Mouse (Mus musculus): ENCODE data around the gene Gltp. TPM values are rescaled to one million over a fixed set of nuclear protein-coding genes. Genes with fewer than 3 reads are reported as not detected.

Gltp gene
- polyA plus RNA-seq, 2 experiments, result 18.4 to 25.4 TPM

GRCm38 (mm10) chr5:114674594-114674993 is 16.2 kb downstream of the Gltp start:
- 81% methylated on average over 8 of the region's 8 CpGs for WGBS (ENCODE audit: insufficient replicate concordance)
- TF ChIP-seq EP300 (IDR thresholded peaks at IDR 0.05; ENCODE audit: low read depth) (no peak), CTCF (IDR thresholded peaks at IDR 0.05; ENCODE audit: low read depth) (no peak)
- Histone ChIP-seq H3K27ac (no peak overlapping the region), H3K4me1 (replicated peaks; ENCODE audit: control insufficient read depth in 2 of 2, insufficient read depth in 2 of 2, low read length in 1 of 2) (no peaks in the 10 kb centered on the region), H3K9ac (replicated peaks) (no peak overlapping the region), H3K36me3 (replicated peaks; ENCODE audit: control insufficient read depth, insufficient read depth, low read depth) (no peaks in the 10 kb centered on the region; the same call in 1 of the 2 replicates), H3K4me3 (ENCODE audit: insufficient read depth in 1 of 2, low read depth in 2 of 2, low read length in 2 of 2) (no peak overlapping the region), H3K9me3 (ENCODE audit: control insufficient read depth, low read length) (no peaks in the 10 kb centered on the region), H3K27me3 (ENCODE audit: control insufficient read depth, insufficient read depth, low read length) (no peaks in the 10 kb centered on the region), H3K4me2 (ENCODE audit: low read depth) (no peak overlapping the region)
- ATAC-seq (ENCODE audit: insufficient read depth) (no peak), DNase-seq (ENCODE audit: low read depth in 3 of 3, low spot score in 3 of 3) (no peak)

- H3K27ac ChIP-seq, result no peak overlapping the region
- 83% methylated on average over 13 of the region's 13 CpGs for WGBS (ENCODE audit: insufficient replicate concordance)
- H3K4me1 ChIP-seq (replicated peaks; ENCODE audit: control insufficient read depth in 2 of 2, insufficient read depth in 2 of 2, low read length in 1 of 2), result no peaks in the 10 kb centered on the region
- H3K4me2 ChIP-seq (ENCODE audit: low read depth), result no peak overlapping the region
- ATAC-seq (ENCODE audit: insufficient read depth) (no peak), DNase-seq (ENCODE audit: low read depth in 3 of 3, low spot score in 3 of 3) (no peak)
- no peak overlapping the region for H3K4me3 ChIP-seq (ENCODE audit: insufficient read depth in 1 of 2, low read depth in 2 of 2, low read length in 2 of 2)
- no peak overlapping the region for H3K9ac ChIP-seq (replicated peaks)
- TF ChIP-seq CTCF (IDR thresholded peaks at IDR 0.05; ENCODE audit: low read depth) (peak; percentile 43), EP300 (IDR thresholded peaks at IDR 0.05; ENCODE audit: low read depth) (no peak)
- H3K27me3 ChIP-seq (ENCODE audit: control insufficient read depth, insufficient read depth, low read length), result no peaks in the 10 kb centered on the region
- H3K9me3 ChIP-seq (ENCODE audit: control insufficient read depth, low read length), result no peaks in the 10 kb centered on the region
- H3K36me3 ChIP-seq (replicated peaks; ENCODE audit: control insufficient read depth, insufficient read depth, low read depth), result no peaks in the 10 kb centered on the region; the same call in 1 of the 2 replicates
These were observed 17.7 kb downstream of the Gltp start for GRCm38 (mm10) chr5:114673114-114673513.

- no peak for TF ChIP-seq EP300 (IDR thresholded peaks at IDR 0.05; ENCODE audit: low read depth)
- TF ChIP-seq CTCF (IDR thresholded peaks at IDR 0.05; ENCODE audit: low read depth), result no peak
- H3K4me3 ChIP-seq (ENCODE audit: insufficient read depth in 1 of 2, low read depth in 2 of 2, low read length in 2 of 2), result no peak overlapping the region
- no peaks in the 10 kb centered on the region for H3K27me3 ChIP-seq (ENCODE audit: control insufficient read depth, insufficient read depth, low read length)
- no peaks in the 10 kb centered on the region; the same call in 1 of the 2 replicates for H3K36me3 ChIP-seq (replicated peaks; ENCODE audit: control insufficient read depth, insufficient read depth, low read depth)
- WGBS (ENCODE audit: insufficient replicate concordance), result 85% methylated on average over 5 of the region's 5 CpGs
- ATAC-seq (ENCODE audit: insufficient read depth), result no peak
- no peak overlapping the region for H3K4me2 ChIP-seq (ENCODE audit: low read depth)
- peaks cover 2 to 3% of the 10 kb centered on the region in 2 experiments; a peak in 1 of 4 replicates for H3K4me1 ChIP-seq (replicated peaks; ENCODE audit: control insufficient read depth in 2 of 2, insufficient read depth in 2 of 2, low read length in 1 of 2)
- DNase-seq (ENCODE audit: low read depth in 3 of 3, low spot score in 3 of 3), result no peak
- no peaks in the 10 kb centered on the region for H3K9me3 ChIP-seq (ENCODE audit: control insufficient read depth, low read length)
- H3K27ac ChIP-seq, result no peak overlapping the region
- no peak overlapping the region for H3K9ac ChIP-seq (replicated peaks)
These were observed 21.8 kb downstream of the Gltp start for GRCm38 (mm10) chr5:114669014-114669413.

- H3K36me3 ChIP-seq (replicated peaks; ENCODE audit: control insufficient read depth, insufficient read depth, low read depth), result no peaks in the 10 kb centered on the region; the same call in 1 of the 2 replicates
- H3K27me3 ChIP-seq (ENCODE audit: control insufficient read depth, insufficient read depth, low read length), result no peaks in the 10 kb centered on the region
- WGBS (ENCODE audit: insufficient replicate concordance), result 3% methylated on average over 36 of the region's 36 CpGs
- peak overlapping the region; percentile 45 to 50 for H3K4me3 ChIP-seq (ENCODE audit: insufficient read depth in 1 of 2, low read depth in 2 of 2, low read length in 2 of 2)
- H3K4me1 ChIP-seq (replicated peaks; ENCODE audit: control insufficient read depth in 2 of 2, insufficient read depth in 2 of 2, low read length in 1 of 2), result peaks cover 2 to 3% of the 10 kb centered on the region in 2 experiments; a peak in 1 of 4 replicates
- TF ChIP-seq CTCF (IDR thresholded peaks at IDR 0.05; ENCODE audit: low read depth) (peak; percentile 100), EP300 (IDR thresholded peaks at IDR 0.05; ENCODE audit: low read depth) (no peak)
- peak overlapping the region; percentile 75 for H3K4me2 ChIP-seq (ENCODE audit: low read depth)
- no peaks in the 10 kb centered on the region for H3K9me3 ChIP-seq (ENCODE audit: control insufficient read depth, low read length)
- H3K9ac ChIP-seq (replicated peaks), result peak overlapping the region; percentile 44
- ATAC-seq (ENCODE audit: insufficient read depth) (peak; percentile 92), DNase-seq (ENCODE audit: low read depth in 3 of 3, low spot score in 3 of 3) (peak; percentile 86 to 91 (median 91))
- peak overlapping the region; percentile 42 for H3K27ac ChIP-seq
These were observed 23.4 kb downstream of the Gltp start for GRCm38 (mm10) chr5:114667228-114667856.

- H3K36me3 ChIP-seq (replicated peaks; ENCODE audit: control insufficient read depth, insufficient read depth, low read depth), result no peaks in the 10 kb centered on the region; the same call in 1 of the 2 replicates
- H3K27me3 ChIP-seq (ENCODE audit: control insufficient read depth, insufficient read depth, low read length), result no peaks in the 10 kb centered on the region
- peaks cover 2 to 3% of the 10 kb centered on the region in 2 experiments; a peak in 1 of 4 replicates for H3K4me1 ChIP-seq (replicated peaks; ENCODE audit: control insufficient read depth in 2 of 2, insufficient read depth in 2 of 2, low read length in 1 of 2)
- peak overlapping the region; percentile 75 for H3K4me2 ChIP-seq (ENCODE audit: low read depth)
- ATAC-seq (ENCODE audit: insufficient read depth), result no peak
- TF ChIP-seq CTCF (IDR thresholded peaks at IDR 0.05; ENCODE audit: low read depth) (no peak), EP300 (IDR thresholded peaks at IDR 0.05; ENCODE audit: low read depth) (no peak)
- no peak overlapping the region for H3K27ac ChIP-seq
- H3K4me3 ChIP-seq (ENCODE audit: insufficient read depth in 1 of 2, low read depth in 2 of 2, low read length in 2 of 2), result no peak overlapping the region; a peak in 1 of 4 replicates
- H3K9me3 ChIP-seq (ENCODE audit: control insufficient read depth, low read length), result no peaks in the 10 kb centered on the region
- no peak for DNase-seq (ENCODE audit: low read depth in 3 of 3, low spot score in 3 of 3)
- WGBS (ENCODE audit: insufficient replicate concordance), result 51% methylated on average over 1 of the region's 1 CpGs
- no peak overlapping the region; the same call in 1 of the 2 replicates for H3K9ac ChIP-seq (replicated peaks)
These were observed 24.1 kb downstream of the Gltp start for GRCm38 (mm10) chr5:114666659-114667058.

Measured in liver, embryonic 14.5 days (tissue).